Mouse (Mus musculus): ENCODE measurements around the gene Ybx1. TPM values are rescaled to one million over a fixed set of nuclear protein-coding genes. Genes with fewer than 3 reads are reported as not detected.

Gene Ybx1
- polyA plus RNA-seq, 1 experiment = 1,534 TPM

DNA sequence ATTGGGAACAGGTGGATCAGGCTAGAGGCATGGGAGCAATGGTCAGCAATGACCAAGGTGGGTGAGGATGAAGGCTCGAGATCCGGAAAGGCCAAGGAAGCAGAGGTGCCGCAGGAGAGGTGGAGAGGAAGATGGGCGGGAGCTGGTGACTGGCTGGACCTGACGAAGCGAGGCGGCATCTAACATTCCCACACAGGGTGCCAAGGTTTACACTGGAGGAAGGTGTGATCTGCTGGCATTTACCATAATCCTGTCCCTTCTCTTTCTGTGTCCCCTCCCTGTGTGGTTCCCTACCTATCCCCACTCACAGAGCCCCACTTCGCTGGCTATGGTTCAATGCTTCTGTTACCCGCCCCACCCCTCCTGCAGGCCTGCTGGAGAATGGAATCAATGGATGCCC, 48.4 kb downstream of the Ybx1 start:
- H3K9ac ChIP-seq (ENCODE audit: low read depth, poor library complexity, severe bottlenecking) = no peak overlapping the region
- no peak overlapping the region for H3K27ac ChIP-seq (ENCODE audit: insufficient read depth, low read length)
- H3K27me3 ChIP-seq (ENCODE audit: control insufficient read depth, insufficient read depth, low read length, poor library complexity, severe bottlenecking) = no peaks in the 10 kb centered on the region
- TF ChIP-seq POLR2A (IDR thresholded peaks at IDR 0.05; ENCODE audit: insufficient read depth, low read length) (no peak), CTCF (IDR thresholded peaks at IDR 0.05; ENCODE audit: low read depth, low read length) (no peak)
- no peaks in the 10 kb centered on the region for H3K9me3 ChIP-seq (replicated peaks; ENCODE audit: control insufficient read depth, insufficient read depth, low read length, poor library complexity, severe bottlenecking)
- H3K4me1 ChIP-seq (ENCODE audit: control insufficient read depth, insufficient read depth, low read length) = no peaks in the 10 kb centered on the region
- H3K4me3 ChIP-seq (ENCODE audit: low read depth, low read length) = no peak overlapping the region
- no peaks in the 10 kb centered on the region for H3K36me3 ChIP-seq (ENCODE audit: control insufficient read depth, insufficient read depth, low read length, poor library complexity, severe bottlenecking)

DNA sequence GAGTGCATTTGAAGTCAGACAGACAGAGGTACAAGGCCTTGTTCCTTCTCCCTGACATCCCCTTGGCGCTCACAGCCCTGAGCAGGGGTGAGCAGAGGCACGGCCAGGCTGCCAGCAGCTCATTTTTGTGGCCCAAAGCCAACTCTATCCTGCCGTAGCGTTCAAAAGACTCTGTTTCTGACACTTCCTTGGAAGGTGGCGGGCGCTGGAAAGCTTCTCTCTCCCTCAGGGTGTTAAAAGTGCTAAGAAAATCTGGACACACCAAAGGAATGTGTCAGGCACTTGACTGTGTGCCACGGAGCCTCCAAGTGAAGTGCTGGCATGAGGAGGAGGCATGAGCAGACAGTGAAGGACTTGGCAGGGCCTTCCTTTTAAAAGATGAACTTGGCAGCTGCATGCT, 48.8 kb downstream of the Ybx1 start:
- no peak for TF ChIP-seq EP300 (IDR thresholded peaks at IDR 0.05; ENCODE audit: insufficient read depth, low read depth, low read length)
- H3K4me1 ChIP-seq (ENCODE audit: control insufficient read depth, insufficient read depth, low read length) = no peaks in the 10 kb centered on the region
- H3K4me3 ChIP-seq (ENCODE audit: low read depth, low read length) = no peak overlapping the region
- H3K27me3 ChIP-seq (ENCODE audit: control insufficient read depth, insufficient read depth, low read length, poor library complexity, severe bottlenecking) = no peaks in the 10 kb centered on the region
- H3K27ac ChIP-seq (ENCODE audit: insufficient read depth, low read length) = no peak overlapping the region
- H3K36me3 ChIP-seq (ENCODE audit: control insufficient read depth, insufficient read depth, low read length, poor library complexity, severe bottlenecking) = no peaks in the 10 kb centered on the region
- H3K9me3 ChIP-seq (replicated peaks; ENCODE audit: control insufficient read depth, insufficient read depth, low read length, poor library complexity, severe bottlenecking) = no peaks in the 10 kb centered on the region
- H3K9ac ChIP-seq (ENCODE audit: low read depth, poor library complexity, severe bottlenecking) = no peak overlapping the region

DNA sequence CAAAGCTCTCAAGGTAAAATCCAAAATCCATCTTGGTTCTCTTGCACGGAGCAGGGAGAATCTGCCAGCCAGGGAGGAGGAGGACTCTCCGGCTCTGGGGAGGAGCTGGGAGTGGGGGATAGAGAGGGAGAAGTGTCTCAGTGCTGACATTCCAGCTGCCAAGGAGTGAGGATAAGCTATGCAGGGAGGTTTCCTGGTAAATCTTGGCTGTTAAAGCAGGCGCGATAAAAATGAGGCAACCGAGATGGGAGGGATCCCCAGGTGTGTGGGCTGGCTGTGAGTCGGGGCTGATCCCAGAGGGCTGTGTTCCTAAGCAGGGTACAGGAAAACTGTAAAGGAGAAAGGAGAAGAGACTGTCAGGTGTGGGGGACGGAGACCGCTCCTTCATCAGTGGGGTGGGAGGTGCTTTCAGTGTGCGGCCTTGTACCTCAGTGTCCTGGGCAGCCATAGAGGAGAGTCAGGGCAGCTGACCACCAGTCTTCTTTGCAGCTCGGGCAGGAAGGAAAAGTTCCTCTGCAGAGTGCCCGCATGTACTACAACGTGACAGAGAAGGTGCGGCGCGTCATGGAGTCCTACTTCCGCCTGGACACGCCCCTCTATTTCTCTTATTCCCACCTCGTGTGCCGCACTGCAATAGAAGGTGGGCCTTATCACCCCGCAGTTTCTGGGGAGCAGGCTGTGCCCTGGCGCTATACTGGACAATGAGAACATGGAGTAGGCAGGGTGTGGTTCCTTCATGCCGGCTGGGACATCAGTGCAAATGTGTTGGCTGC, 49.8 kb downstream of the Ybx1 start:
- no peaks in the 10 kb centered on the region for H3K9me3 ChIP-seq (replicated peaks; ENCODE audit: control insufficient read depth, insufficient read depth, low read length, poor library complexity, severe bottlenecking)
- H3K9ac ChIP-seq (ENCODE audit: low read depth, poor library complexity, severe bottlenecking) = no peak overlapping the region
- no peaks in the 10 kb centered on the region for H3K4me1 ChIP-seq (ENCODE audit: control insufficient read depth, insufficient read depth, low read length)
- no peaks in the 10 kb centered on the region for H3K36me3 ChIP-seq (ENCODE audit: control insufficient read depth, insufficient read depth, low read length, poor library complexity, severe bottlenecking)
- H3K27ac ChIP-seq (ENCODE audit: insufficient read depth, low read length) = no peak overlapping the region
- H3K4me3 ChIP-seq (ENCODE audit: low read depth, low read length) = no peak overlapping the region
- H3K27me3 ChIP-seq (ENCODE audit: control insufficient read depth, insufficient read depth, low read length, poor library complexity, severe bottlenecking) = no peaks in the 10 kb centered on the region
- TF ChIP-seq POLR2A (IDR thresholded peaks at IDR 0.05; ENCODE audit: insufficient read depth, low read length) (no peak), EP300 (IDR thresholded peaks at IDR 0.05; ENCODE audit: insufficient read depth, low read depth, low read length) (no peak), CTCF (IDR thresholded peaks at IDR 0.05; ENCODE audit: low read depth, low read length) (no peak)

DNA sequence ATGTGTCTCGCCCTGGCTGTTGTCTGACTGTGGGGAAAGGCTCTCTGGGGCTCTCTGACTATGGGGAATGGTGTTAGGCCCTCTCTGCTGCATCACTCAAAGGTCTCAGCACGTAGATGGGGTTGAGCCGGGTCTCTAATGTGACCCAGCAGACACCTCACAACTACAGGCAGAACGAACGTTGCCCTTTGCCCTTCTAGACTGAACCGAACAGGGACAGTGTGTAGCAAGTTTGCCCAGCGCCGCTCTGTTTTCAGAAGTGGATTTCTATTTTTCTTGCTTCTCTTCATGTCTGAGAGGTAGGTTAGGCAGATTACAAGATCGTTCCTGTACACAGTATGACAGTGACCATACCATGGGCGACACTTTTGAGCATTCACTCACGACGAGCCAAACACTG, 51.8 kb downstream of the Ybx1 start:
- TF ChIP-seq EP300 (IDR thresholded peaks at IDR 0.05; ENCODE audit: insufficient read depth, low read depth, low read length) = no peak
- TF ChIP-seq POLR2A (IDR thresholded peaks at IDR 0.05; ENCODE audit: insufficient read depth, low read length) = no peak
- TF ChIP-seq CTCF (IDR thresholded peaks at IDR 0.05; ENCODE audit: low read depth, low read length) = no peak
- Histone ChIP-seq H3K27ac (ENCODE audit: insufficient read depth, low read length) (no peak overlapping the region), H3K4me3 (ENCODE audit: low read depth, low read length) (no peak overlapping the region), H3K36me3 (ENCODE audit: control insufficient read depth, insufficient read depth, low read length, poor library complexity, severe bottlenecking) (no peaks in the 10 kb centered on the region), H3K9ac (ENCODE audit: low read depth, poor library complexity, severe bottlenecking) (no peak overlapping the region), H3K27me3 (ENCODE audit: control insufficient read depth, insufficient read depth, low read length, poor library complexity, severe bottlenecking) (no peaks in the 10 kb centered on the region), H3K4me1 (ENCODE audit: control insufficient read depth, insufficient read depth, low read length) (no peaks in the 10 kb centered on the region), H3K9me3 (replicated peaks; ENCODE audit: control insufficient read depth, insufficient read depth, low read length, poor library complexity, severe bottlenecking) (no peaks in the 10 kb centered on the region)

GRCm38 (mm10) chr4:119241664-119242063, 52.7 kb downstream of the Ybx1 start:
- Histone ChIP-seq H3K27ac (ENCODE audit: insufficient read depth, low read length) (no peak overlapping the region), H3K4me1 (ENCODE audit: control insufficient read depth, insufficient read depth, low read length) (no peaks in the 10 kb centered on the region), H3K9me3 (replicated peaks; ENCODE audit: control insufficient read depth, insufficient read depth, low read length, poor library complexity, severe bottlenecking) (no peaks in the 10 kb centered on the region), H3K4me3 (ENCODE audit: low read depth, low read length) (no peak overlapping the region), H3K27me3 (ENCODE audit: control insufficient read depth, insufficient read depth, low read length, poor library complexity, severe bottlenecking) (no peaks in the 10 kb centered on the region), H3K36me3 (ENCODE audit: control insufficient read depth, insufficient read depth, low read length, poor library complexity, severe bottlenecking) (no peaks in the 10 kb centered on the region), H3K9ac (ENCODE audit: low read depth, poor library complexity, severe bottlenecking) (no peak overlapping the region)
- TF ChIP-seq CTCF (IDR thresholded peaks at IDR 0.05; ENCODE audit: low read depth, low read length) (peak; percentile 31), EP300 (IDR thresholded peaks at IDR 0.05; ENCODE audit: insufficient read depth, low read depth, low read length) (no peak)

GRCm38 (mm10) chr4:119239181-119239682, 55.2 kb downstream of the Ybx1 start:
- Histone ChIP-seq H3K9me3 (replicated peaks; ENCODE audit: control insufficient read depth, insufficient read depth, low read length, poor library complexity, severe bottlenecking) (no peaks in the 10 kb centered on the region), H3K27ac (ENCODE audit: insufficient read depth, low read length) (no peak overlapping the region), H3K36me3 (ENCODE audit: control insufficient read depth, insufficient read depth, low read length, poor library complexity, severe bottlenecking) (no peaks in the 10 kb centered on the region), H3K4me1 (ENCODE audit: control insufficient read depth, insufficient read depth, low read length) (no peaks in the 10 kb centered on the region), H3K9ac (ENCODE audit: low read depth, poor library complexity, severe bottlenecking) (peak overlapping the region; percentile 20; the same call in 1 of the 2 replicates), H3K4me3 (ENCODE audit: low read depth, low read length) (peak overlapping the region; percentile 24; the same call in 1 of the 2 replicates), H3K27me3 (ENCODE audit: control insufficient read depth, insufficient read depth, low read length, poor library complexity, severe bottlenecking) (no peaks in the 10 kb centered on the region)
- TF ChIP-seq CTCF (IDR thresholded peaks at IDR 0.05; ENCODE audit: low read depth, low read length) = peak; percentile 33
- TF ChIP-seq POLR2A (IDR thresholded peaks at IDR 0.05; ENCODE audit: insufficient read depth, low read length) = no peak

All from ES-Bruce4 (cell line).